Mouse (Mus musculus): ENCODE measurements around the gene Csrp1.

- TF ChIP-seq CTCF (IDR thresholded peaks at IDR 0.05; ENCODE audit: insufficient read depth, low read depth, low read length): no peak
- no peak for TF ChIP-seq POLR2A (IDR thresholded peaks at IDR 0.05; ENCODE audit: insufficient read depth, low read depth, low read length)
These were observed 78.6 kb downstream of the Csrp1 start for GRCm38 (mm10) chr1:135798492-135798891.

All from olfactory bulb, adult 2 months (tissue).